Mouse (Mus musculus): ENCODE measurements at regions not wholly inside any gene's neighbourhood (a gene's known extent, or its start where the extent isn't known, plus 50 kb on each side); places are given as distances from the start of the nearest gene placed in this dataset.

- no peaks in the 10 kb centered on the region for H3K4me1 ChIP-seq
- no peaks in the 10 kb centered on the region for H3K9me3 ChIP-seq (replicated peaks)
- H3K27me3 ChIP-seq = no peaks in the 10 kb centered on the region
- no peak for ATAC-seq (ENCODE audit: low FRiP score)
- no peaks in the 10 kb centered on the region for H3K36me3 ChIP-seq
- H3K27ac ChIP-seq = no peak overlapping the region
- H3K4me3 ChIP-seq = no peak overlapping the region
- H3K4me2 ChIP-seq (replicated peaks) = no peak overlapping the region
- H3K9ac ChIP-seq = no peak overlapping the region
- WGBS = 87% methylated on average over 4 of the region's 4 CpGs
Observed at GRCm38 (mm10) chr13:72972165-72972564, 288.1 kb upstream of the Irx4 start.

- Histone ChIP-seq H3K27me3 (peaks cover 3% of the 10 kb centered on the region; the same call in 1 of the 2 replicates), H3K9me3 (replicated peaks) (no peaks in the 10 kb centered on the region), H3K36me3 (no peaks in the 10 kb centered on the region), H3K4me3 (no peak overlapping the region), H3K4me2 (replicated peaks) (no peak overlapping the region), H3K4me1 (no peaks in the 10 kb centered on the region), H3K27ac (no peak overlapping the region), H3K9ac (no peak overlapping the region)
- WGBS = 57% methylated on average over 1 of the region's 1 CpGs
- ATAC-seq (ENCODE audit: low FRiP score) = no peak
Observed at GRCm38 (mm10) chr13:72972894-72973293, 287.4 kb upstream of the Irx4 start.

- WGBS = 92% methylated on average over 6 of the region's 6 CpGs
Observed at GRCm38 (mm10) chr13:72977213-72977612, 283.1 kb upstream of the Irx4 start.

GRCm38 (mm10) chr13:72977971-72978370, 282.3 kb upstream of the Irx4 start:
- Histone ChIP-seq H3K9me3 (replicated peaks) (no peaks in the 10 kb centered on the region), H3K27me3 (peaks cover 5% of the 10 kb centered on the region; the same call in 1 of the 2 replicates), H3K36me3 (no peaks in the 10 kb centered on the region), H3K4me2 (replicated peaks) (no peak overlapping the region), H3K4me1 (no peaks in the 10 kb centered on the region), H3K27ac (no peak overlapping the region), H3K4me3 (no peak overlapping the region), H3K9ac (no peak overlapping the region)
- 75% methylated on average over 3 of the region's 3 CpGs for WGBS
- no peak for ATAC-seq (ENCODE audit: low FRiP score)

More at GRCm38 (mm10) chr13:72977213-72977612, 283.1 kb upstream of the Irx4 start:
- H3K4me2 ChIP-seq (replicated peaks) = no peak overlapping the region
- H3K36me3 ChIP-seq = no peaks in the 10 kb centered on the region
- no peak overlapping the region for H3K9ac ChIP-seq
- no peak for ATAC-seq (ENCODE audit: low FRiP score)
- H3K27me3 ChIP-seq = peaks cover 5% of the 10 kb centered on the region; the same call in 1 of the 2 replicates
- H3K4me3 ChIP-seq = no peak overlapping the region
- no peak overlapping the region for H3K27ac ChIP-seq
- no peaks in the 10 kb centered on the region for H3K4me1 ChIP-seq
- no peaks in the 10 kb centered on the region for H3K9me3 ChIP-seq (replicated peaks)

GRCm38 (mm10) chr13:72978966-72979365, 281.3 kb upstream of the Irx4 start:
- ATAC-seq (ENCODE audit: low FRiP score) = no peak
- no peak overlapping the region for H3K4me3 ChIP-seq
- no peaks in the 10 kb centered on the region for H3K9me3 ChIP-seq (replicated peaks)
- no peak overlapping the region for H3K4me2 ChIP-seq (replicated peaks)
- H3K27me3 ChIP-seq = peaks cover 5% of the 10 kb centered on the region; the same call in 1 of the 2 replicates
- no peaks in the 10 kb centered on the region for H3K36me3 ChIP-seq
- H3K9ac ChIP-seq = no peak overlapping the region
- H3K27ac ChIP-seq = no peak overlapping the region
- H3K4me1 ChIP-seq = no peaks in the 10 kb centered on the region

GRCm38 (mm10) chr13:72992589-72993409, 267.5 kb upstream of the Irx4 start:
- WGBS = 36% methylated on average over 17 of the region's 17 CpGs
- ATAC-seq (ENCODE audit: low FRiP score) = peak; percentile 82
- no peak overlapping the region for H3K4me2 ChIP-seq (replicated peaks)

GRCm38 (mm10) chr13:72993410-72993858, 266.8 kb upstream of the Irx4 start:
- H3K4me2 ChIP-seq (replicated peaks) = no peak overlapping the region
- H3K9me3 ChIP-seq (replicated peaks) = no peaks in the 10 kb centered on the region
- peak; percentile 76 for ATAC-seq (ENCODE audit: low FRiP score)
- no peaks in the 10 kb centered on the region for H3K36me3 ChIP-seq
- WGBS = 42% methylated on average over 3 of the region's 3 CpGs
- H3K27ac ChIP-seq = peak overlapping the region; percentile 55; the same call in 1 of the 2 replicates
- no peak overlapping the region for H3K9ac ChIP-seq
- H3K4me1 ChIP-seq = peaks cover 20% of the 10 kb centered on the region
- H3K4me3 ChIP-seq = no peak overlapping the region
- 0 out of 2 replicates have a peak, but pooled peaks cover 10% of the 10 kb centered on the region for H3K27me3 ChIP-seq

More at GRCm38 (mm10) chr13:72992589-72993409, 267.5 kb upstream of the Irx4 start:
- H3K36me3 ChIP-seq = no peaks in the 10 kb centered on the region
- no peaks in the 10 kb centered on the region for H3K9me3 ChIP-seq (replicated peaks)
- peak overlapping the region; percentile 55 for H3K27ac ChIP-seq
- peaks cover 20% of the 10 kb centered on the region for H3K4me1 ChIP-seq
- no peak overlapping the region for H3K4me3 ChIP-seq
- no peak overlapping the region for H3K9ac ChIP-seq
- H3K27me3 ChIP-seq = 0 out of 2 replicates have a peak, but pooled peaks cover 10% of the 10 kb centered on the region

GRCm38 (mm10) chr13:72994538-72994937, 265.7 kb upstream of the Irx4 start:
- Histone ChIP-seq H3K9ac (no peak overlapping the region), H3K4me1 (peaks cover 20% of the 10 kb centered on the region), H3K4me3 (no peak overlapping the region), H3K27me3 (0 out of 2 replicates have a peak, but pooled peaks cover 10% of the 10 kb centered on the region), H3K36me3 (no peaks in the 10 kb centered on the region), H3K27ac (no peak overlapping the region), H3K4me2 (replicated peaks) (no peak overlapping the region), H3K9me3 (replicated peaks) (no peaks in the 10 kb centered on the region)
- no peak for ATAC-seq (ENCODE audit: low FRiP score)

- Histone ChIP-seq H3K4me1 (0 out of 2 replicates have a peak, but pooled peaks cover 7% of the 10 kb centered on the region), H3K4me2 (replicated peaks) (peak overlapping the region; percentile 4; the same call in 1 of the 2 replicates), H3K9ac (no peak overlapping the region), H3K27ac (no peak overlapping the region), H3K36me3 (no peaks in the 10 kb centered on the region), H3K27me3 (peaks cover 3% of the 10 kb centered on the region; the same call in 1 of the 2 replicates), H3K9me3 (replicated peaks) (no peaks in the 10 kb centered on the region), H3K4me3 (no peak overlapping the region)
- 49% methylated on average over 22 of the region's 22 CpGs for whole genome bisulfite sequencing
- peak; percentile 84 for ATAC-seq (ENCODE audit: low FRiP score)
Observed at GRCm38 (mm10) chr13:73008856-73009546, 251.3 kb upstream of the Irx4 start.

- WGBS = 79% methylated on average over 15 of the region's 15 CpGs
Observed at GRCm38 (mm10) chr13:73009547-73010475, 250.5 kb upstream of the Irx4 start.

GRCm38 (mm10) chr13:73019181-73019580, 241.1 kb upstream of the Irx4 start:
- no peak overlapping the region for H3K9ac ChIP-seq
- H3K4me1 ChIP-seq = 0 out of 2 replicates have a peak, but pooled peaks cover 2% of the 10 kb centered on the region
- H3K27ac ChIP-seq = no peak overlapping the region
- H3K36me3 ChIP-seq = no peaks in the 10 kb centered on the region
- no peaks in the 10 kb centered on the region for H3K9me3 ChIP-seq (replicated peaks)
- WGBS = 63% methylated on average over 10 of the region's 10 CpGs
- H3K4me2 ChIP-seq (replicated peaks) = no peak overlapping the region
- peaks cover 9% of the 10 kb centered on the region; the same call in 1 of the 2 replicates for H3K27me3 ChIP-seq
- no peak overlapping the region for H3K4me3 ChIP-seq
- ATAC-seq (ENCODE audit: low FRiP score) = no peak

More at GRCm38 (mm10) chr13:73009547-73010475, 250.5 kb upstream of the Irx4 start:
- no peak overlapping the region for H3K27ac ChIP-seq
- 0 out of 2 replicates have a peak, but pooled peaks cover 7% of the 10 kb centered on the region for H3K4me1 ChIP-seq
- H3K36me3 ChIP-seq = no peaks in the 10 kb centered on the region
- H3K9me3 ChIP-seq (replicated peaks) = no peaks in the 10 kb centered on the region
- no peak overlapping the region for H3K9ac ChIP-seq
- H3K4me3 ChIP-seq = no peak overlapping the region
- peak overlapping the region; percentile 4; the same call in 1 of the 2 replicates for H3K4me2 ChIP-seq (replicated peaks)
- H3K27me3 ChIP-seq = peaks cover 3% of the 10 kb centered on the region; the same call in 1 of the 2 replicates
- ATAC-seq (ENCODE audit: low FRiP score) = peak; percentile 50; the same call in 1 of the 2 replicates

All from hindbrain, embryonic 12.5 days (tissue).